Mouse (Mus musculus) limb, embryonic 10.5 days (tissue): Measurements from ENCODE around the gene Aebp1. TPM values are rescaled to one million over a fixed set of nuclear protein-coding genes. Genes with fewer than 3 reads are reported as not detected.
A peak's percentile ranks its signal among the peaks of the same experiment; 100 is the strongest.
"Not testable (repeated sequence)": the region's sequence is repeated elsewhere in the genome, so short reads cannot be mapped to it uniquely, and the experiment has no call there.

Experiments used
- DNase-seq: peaks from one replicate; pipeline ENCODE4 v3.0.0-alpha.2; 2017; ENCODE audit warnings: low spot score
- H3K27ac ChIP-seq: fragments of 300-500 bp; sonication (generic); 2 replicates; pipeline ENCODE4 v1.5.1; 2016; ENCODE audit warnings: mild to moderate bottlenecking
- H3K27me3 ChIP-seq: fragments of 300-500 bp; sonication (generic); 2 replicates; pipeline ENCODE4 v1.6.1; 2016; ENCODE audit warnings: low read depth, mild to moderate bottlenecking; ENCODE audit not compliant: poor library complexity, severe bottlenecking
- H3K36me3 ChIP-seq: fragments of 300-500 bp; sonication (generic); 2 replicates; pipeline ENCODE4 v1.6.1; 2016; ENCODE audit warnings: mild to moderate bottlenecking, moderate library complexity
- H3K4me1 ChIP-seq: fragments of 300-500 bp; sonication (generic); 2 replicates; pipeline ENCODE4 v1.6.1; 2016
- H3K4me3 ChIP-seq: fragments of 300-500 bp; sonication (generic); 2 replicates; pipeline ENCODE4 v1.5.1; 2016; ENCODE audit warnings: mild to moderate bottlenecking, moderate library complexity
- H3K9me3 ChIP-seq: fragments of 300-500 bp; sonication (generic); replicated peaks from 2 replicates; pipeline ENCODE4 v1.6.1; 2016; ENCODE audit warnings: mild to moderate bottlenecking
- WGBS: fragments of 180-500 bp; shearing (Covaris S2); methylation state at CpG from one replicate; pipeline ENCODE4 v1.1.7; 2016; 5-methylcytosine and 5-hydroxymethylcytosine counted together
- polyA plus RNA-seq: library from polyadenylated mRNA; unstranded; fragments of >200 nt; fragmentation: Nextera tagmentation; extraction: Ambion mirVana; gene quantifications from 2 replicates; pipeline ENCODE4 v1.2.1, GENCODE M21; 2016

Gene Aebp1
- polyA plus RNA-seq, 1 experiment from 2014 or later, result 8.2 TPM

- no peaks in the 10 kb centered on the region for H3K36me3 ChIP-seq
- no peaks in the 10 kb centered on the region for H3K9me3 ChIP-seq
- 76% methylated on average over 8 of the region's 8 CpGs for WGBS
- H3K4me1 ChIP-seq, result peaks cover 32% of the 10 kb centered on the region
- no peak overlapping the region for H3K27ac ChIP-seq
- H3K27me3 ChIP-seq, result no peaks in the 10 kb centered on the region
- no peak for DNase-seq
- H3K4me3 ChIP-seq, result no peak overlapping the region
Observed at GRCm38 (mm10) chr11:5882518-5882917, 20.8 kb downstream of the Aebp1 start.

DNA sequence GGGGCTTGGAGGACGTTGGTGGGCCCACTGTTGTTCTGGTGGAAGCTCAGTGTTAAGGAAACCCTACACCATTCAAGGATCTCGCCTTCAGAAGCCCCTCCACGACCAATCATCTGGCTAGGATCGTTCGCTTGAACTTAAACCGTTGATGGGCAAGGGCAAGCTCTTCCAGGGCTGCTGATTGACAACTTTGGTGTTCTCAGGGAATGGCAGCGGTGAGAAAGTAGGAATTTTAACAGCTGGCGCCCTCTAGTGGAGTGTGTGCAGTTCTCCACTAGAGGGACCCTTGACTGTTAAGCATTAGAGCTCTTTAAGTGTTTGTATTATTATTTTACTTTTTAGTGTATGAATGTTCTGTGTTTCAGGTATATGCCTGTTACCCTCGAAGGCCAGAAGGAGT is 24.4 kb downstream of the Aebp1 start:
- Histone ChIP-seq H3K9me3 (no peaks in the 10 kb centered on the region), H3K4me1 (peaks cover 41% of the 10 kb centered on the region), H3K27ac (peak overlapping the region; percentile 11; the same call in 1 of the 2 replicates), H3K27me3 (no peaks in the 10 kb centered on the region), H3K36me3 (no peaks in the 10 kb centered on the region), H3K4me3 (no peak overlapping the region)
- WGBS, result 19% methylated on average over 9 of the region's 9 CpGs
- peak; percentile 76 for DNase-seq

DNA sequence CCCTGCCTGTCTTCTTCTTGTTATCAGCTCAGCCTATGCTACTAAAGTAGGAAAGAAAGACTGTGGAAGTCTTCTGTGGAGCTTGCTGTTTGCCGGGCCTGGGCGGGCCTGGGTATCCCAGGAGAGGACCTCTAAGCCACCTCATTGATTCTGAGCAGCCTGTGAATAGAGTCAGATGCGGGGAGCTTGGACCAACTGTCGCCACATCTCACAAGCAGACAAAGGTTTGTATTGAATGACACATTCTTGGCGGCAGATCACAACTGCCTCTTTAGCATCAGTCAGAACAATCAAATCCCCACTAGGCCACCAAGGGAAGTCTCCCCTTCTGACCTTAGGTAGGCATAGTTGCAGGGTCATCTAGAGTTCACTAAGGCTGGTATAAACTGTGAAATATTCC is 25.5 kb downstream of the Aebp1 start:
- no peak overlapping the region for H3K4me3 ChIP-seq
- H3K36me3 ChIP-seq, result no peaks in the 10 kb centered on the region
- WGBS, result 70% methylated on average over 5 of the region's 5 CpGs
- peaks cover 51% of the 10 kb centered on the region for H3K4me1 ChIP-seq
- 0 out of 2 replicates have a peak overlapping the region, but pooled peaks have one; percentile 64 for H3K27ac ChIP-seq
- no peaks in the 10 kb centered on the region for H3K9me3 ChIP-seq
- no peaks in the 10 kb centered on the region for H3K27me3 ChIP-seq
- no peak for DNase-seq

DNA sequence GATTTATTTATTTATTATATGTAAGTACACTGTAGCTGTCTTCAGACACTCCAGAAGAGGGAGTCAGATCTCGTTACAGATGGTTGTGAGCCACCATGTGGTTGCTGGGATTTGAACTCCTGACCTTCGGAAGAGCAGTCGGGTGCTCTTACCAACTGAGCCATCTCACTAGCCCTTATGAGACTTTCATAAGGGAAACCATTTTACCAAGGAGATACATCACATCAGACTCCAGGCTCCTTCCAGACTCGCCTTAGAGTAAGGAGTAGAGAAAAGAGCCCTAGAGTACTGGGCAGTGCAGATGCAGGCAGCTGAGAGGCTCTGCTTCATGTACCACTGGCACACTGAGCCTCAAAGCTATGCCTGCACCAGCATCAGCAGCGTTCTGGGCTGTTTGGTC is 26.8 kb downstream of the Aebp1 start:
- not testable (repeated sequence) for H3K9me3 ChIP-seq, H3K36me3 ChIP-seq, H3K4me3 ChIP-seq, DNase-seq, H3K27me3 ChIP-seq, H3K27ac ChIP-seq
- H3K4me1 ChIP-seq, result peaks cover 64% of the 10 kb centered on the region
- WGBS, result 52% methylated on average over 5 of the region's 5 CpGs

DNA sequence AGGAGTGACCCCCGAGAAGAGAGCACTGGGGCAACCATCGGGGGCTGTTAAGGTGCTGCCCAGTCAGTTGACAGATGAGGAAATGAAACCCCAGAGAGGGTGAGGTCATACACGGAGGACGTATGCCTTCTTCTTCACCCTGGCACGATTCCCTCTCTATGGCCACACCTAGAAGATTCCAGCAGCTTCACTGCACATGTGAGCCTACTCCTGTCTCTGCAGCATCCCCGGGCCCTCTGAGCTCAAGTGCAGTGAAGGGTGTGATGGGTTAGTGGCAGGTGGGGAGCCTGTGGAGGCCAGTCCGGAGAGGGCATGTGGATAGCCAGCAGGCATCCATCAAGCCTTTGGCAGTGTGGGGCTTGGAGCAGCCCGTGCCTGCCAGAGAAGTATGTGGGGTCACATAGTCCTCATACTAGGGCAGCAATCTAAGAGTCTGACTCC is 30.4 kb downstream of the Aebp1 start:
- H3K4me1 ChIP-seq, result peaks cover 62% of the 10 kb centered on the region
- peak overlapping the region; percentile 32 for H3K27ac ChIP-seq
- DNase-seq, result no peak
- H3K27me3 ChIP-seq, result peaks cover 16% of the 10 kb centered on the region
- no peaks in the 10 kb centered on the region for H3K9me3 ChIP-seq
- WGBS, result 54% methylated on average over 8 of the region's 8 CpGs
- no peak overlapping the region for H3K4me3 ChIP-seq
- H3K36me3 ChIP-seq, result no peaks in the 10 kb centered on the region

- 26% methylated on average over 4 of the region's 4 CpGs for WGBS
- peaks cover 63% of the 10 kb centered on the region for H3K4me1 ChIP-seq
- H3K27ac ChIP-seq, result peak overlapping the region; percentile 32; the same call in 1 of the 2 replicates
Observed at GRCm38 (mm10) chr11:5892810-5893368, 31.1 kb downstream of the Aebp1 start.

DNA sequence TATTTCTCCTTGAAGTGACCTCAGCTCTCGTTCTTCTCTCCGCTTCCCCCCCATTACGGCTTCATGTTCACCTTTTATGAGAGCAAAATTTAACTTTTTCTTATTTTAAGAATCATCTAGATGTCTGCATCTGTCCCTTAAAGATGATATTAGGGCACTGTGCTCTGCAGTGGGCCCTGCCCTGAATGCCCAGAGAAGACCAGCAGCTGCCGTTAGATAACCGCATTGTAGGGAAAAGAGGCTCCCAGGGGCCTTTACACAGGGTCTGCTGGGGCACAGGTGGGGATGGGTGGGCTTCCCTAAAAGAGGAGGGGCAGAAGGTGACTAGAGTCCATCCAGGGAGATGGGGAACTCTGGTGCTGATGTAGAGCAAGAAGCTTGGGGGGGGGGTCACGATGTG is 32.1 kb downstream of the Aebp1 start:
- 73% methylated on average over 6 of the region's 6 CpGs for WGBS
- Histone ChIP-seq H3K36me3 (no peaks in the 10 kb centered on the region), H3K4me1 (peaks cover 60% of the 10 kb centered on the region), H3K27me3 (peaks cover 32% of the 10 kb centered on the region), H3K27ac (no peak overlapping the region), H3K9me3 (no peaks in the 10 kb centered on the region), H3K4me3 (no peak overlapping the region)
- no peak for DNase-seq

More at GRCm38 (mm10) chr11:5892810-5893368, 31.1 kb downstream of the Aebp1 start:
- Histone ChIP-seq H3K9me3 (no peaks in the 10 kb centered on the region), H3K27me3 (peaks cover 23% of the 10 kb centered on the region), H3K36me3 (no peaks in the 10 kb centered on the region), H3K4me3 (no peak overlapping the region)
- DNase-seq, result no peak

- Histone ChIP-seq H3K9me3 (no peaks in the 10 kb centered on the region), H3K27ac (0 out of 2 replicates have a peak overlapping the region, but pooled peaks have one; percentile 4), H3K36me3 (no peaks in the 10 kb centered on the region), H3K4me1 (peaks cover 47% of the 10 kb centered on the region), H3K4me3 (peak overlapping the region; percentile 12), H3K27me3 (peaks cover 66% of the 10 kb centered on the region)
- DNase-seq, result no peak
- WGBS, result 18% methylated on average over 16 of the region's 16 CpGs
Observed at GRCm38 (mm10) chr11:5897230-5897629, 35.5 kb downstream of the Aebp1 start.

GRCm38 (mm10) chr11:5897839-5898238 is 36.1 kb downstream of the Aebp1 start:
- WGBS, result 5% methylated on average over 10 of the region's 10 CpGs
- Histone ChIP-seq H3K4me3 (peak overlapping the region; percentile 12; the same call in 1 of the 2 replicates), H3K9me3 (no peaks in the 10 kb centered on the region), H3K36me3 (no peaks in the 10 kb centered on the region), H3K27ac (peak overlapping the region; percentile 4; the same call in 1 of the 2 replicates), H3K4me1 (peaks cover 47% of the 10 kb centered on the region), H3K27me3 (peaks cover 72% of the 10 kb centered on the region)
- DNase-seq, result no peak

GRCm38 (mm10) chr11:5898531-5898930 is 36.8 kb downstream of the Aebp1 start, which contains the start of gene Myl7:
Gene Myl7 (minus strand): TSS chr11:5898782.
- WGBS, result 49% methylated on average over 5 of the region's 5 CpGs
- no peak for DNase-seq
- no peaks in the 10 kb centered on the region for H3K36me3 ChIP-seq
- no peaks in the 10 kb centered on the region for H3K9me3 ChIP-seq
- peaks cover 79% of the 10 kb centered on the region for H3K27me3 ChIP-seq
- peaks cover 45% of the 10 kb centered on the region for H3K4me1 ChIP-seq
- peak within 1 kb of the TSS; percentile 4; the same call in 1 of the 2 replicates for H3K27ac ChIP-seq
- H3K4me3 ChIP-seq, result peak within 1 kb of the TSS; percentile 12; the same call in 1 of the 2 replicates

GRCm38 (mm10) chr11:5899286-5899685 is 37.5 kb downstream of the Aebp1 start:
- no peaks in the 10 kb centered on the region for H3K36me3 ChIP-seq
- H3K9me3 ChIP-seq, result no peaks in the 10 kb centered on the region
- peaks cover 84% of the 10 kb centered on the region for H3K27me3 ChIP-seq
- no peak for DNase-seq
- WGBS, result 93% methylated on average over 10 of the region's 10 CpGs
- no peak overlapping the region for H3K4me3 ChIP-seq
- H3K4me1 ChIP-seq, result peaks cover 43% of the 10 kb centered on the region
- no peak overlapping the region for H3K27ac ChIP-seq

DNA sequence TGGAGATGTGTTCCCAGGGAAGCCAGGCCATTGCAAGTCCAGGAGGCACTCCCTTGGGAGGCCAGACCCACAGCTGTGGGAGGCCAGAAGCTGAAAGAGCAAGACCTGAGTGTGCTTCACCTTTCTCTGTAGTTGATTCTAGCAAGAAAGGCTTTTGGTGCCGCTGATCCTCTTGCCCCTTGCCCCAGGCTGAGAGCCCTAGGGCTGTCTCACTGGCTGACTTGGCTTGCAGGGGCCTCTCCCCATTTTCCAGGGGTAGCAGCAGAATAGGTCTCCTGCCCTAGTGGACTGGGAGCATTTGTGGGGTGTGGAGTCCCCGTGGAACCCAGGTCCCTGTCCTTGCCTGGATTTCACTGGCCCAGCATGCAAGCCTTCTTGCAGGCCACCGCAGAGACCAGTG is 39.6 kb downstream of the Aebp1 start:
- 21% methylated on average over 3 of the region's 3 CpGs for WGBS
- Histone ChIP-seq H3K4me1 (peaks cover 46% of the 10 kb centered on the region), H3K4me3 (peak overlapping the region; percentile 56), H3K27me3 (peaks cover 77% of the 10 kb centered on the region), H3K27ac (peak overlapping the region; percentile 83), H3K36me3 (no peaks in the 10 kb centered on the region), H3K9me3 (no peaks in the 10 kb centered on the region)
- DNase-seq, result no peak

DNA sequence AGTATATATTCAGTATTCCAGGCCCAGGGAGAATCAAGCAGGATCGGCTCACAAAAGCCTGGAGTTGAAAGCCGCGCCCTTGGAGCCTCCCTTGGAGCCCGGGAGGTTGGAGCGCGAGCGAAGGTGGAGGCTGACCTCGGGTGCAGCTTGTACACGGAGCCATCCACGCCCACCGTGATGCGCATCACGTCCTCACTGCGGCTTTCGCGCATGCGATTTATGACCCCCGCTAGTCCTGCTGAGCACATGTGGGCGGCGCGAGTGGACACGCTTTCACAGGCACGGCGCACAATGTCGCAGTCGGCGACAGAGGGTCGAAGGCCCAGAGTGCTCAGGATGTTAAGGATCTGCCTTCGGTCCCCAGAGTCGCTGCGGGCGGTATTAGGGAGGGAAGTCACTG is 40.2 kb downstream of the Aebp1 start:
- no peaks in the 10 kb centered on the region for H3K36me3 ChIP-seq
- peak; percentile 78 for DNase-seq
- H3K9me3 ChIP-seq, result no peaks in the 10 kb centered on the region
- WGBS, result 2% methylated on average over 32 of the region's 32 CpGs
- H3K4me3 ChIP-seq, result peak overlapping the region; percentile 56
- H3K27me3 ChIP-seq, result peaks cover 70% of the 10 kb centered on the region
- peaks cover 43% of the 10 kb centered on the region for H3K4me1 ChIP-seq
- H3K27ac ChIP-seq, result peak overlapping the region; percentile 83
